Mouse (Mus musculus): ENCODE data around the gene Dnmt3c.

- TF ChIP-seq EP300 (IDR thresholded peaks at IDR 0.05; ENCODE audit: low read depth) = no peak
- no peak for TF ChIP-seq CTCF (IDR thresholded peaks at IDR 0.05; ENCODE audit: low read depth)
Observed at GRCm38 (mm10) chr2:153676944-153677343, 19.5 kb upstream of the Dnmt3c start.

Data from heart, postnatal 0 days (tissue).